In genomic region chr15:97825071-97825940, GRCm38 (mm10) we compare ENCODE assay signal across 8 mouse cellular contexts. TPM values are rescaled to one million over a fixed set of nuclear protein-coding genes. Genes with fewer than 3 reads are reported as not detected.
DNase-seq lines count a peak whose midpoint lies in the region; ATAC-seq lines count a peak whose summit lies in the region.

No protein-coding gene starts in this region.

- DNase-seq in cerebellum, adult 18-20 months, result peak; percentile 37 to 38
- DNase-seq in cerebellum, adult 9-10 months, result no peak
- peak; percentile 50 for DNase-seq in embryonic facial prominence, embryonic 10.5 days (ENCODE audit: low spot score)
- DNase-seq in spleen, adult 18-20 months, result peak; percentile 86 to 93

- WGBS in embryonic facial prominence, embryonic 10.5 days, result 11% methylated on average over 29 of the region's 29 CpGs
- whole genome bisulfite sequencing in intestine, embryonic 16.5 days, result 7% methylated on average over 29 of the region's 29 CpGs
- WGBS in limb, embryonic 12.5 days, result 9% methylated on average over 29 of the region's 29 CpGs
- 11% methylated on average over 29 of the region's 29 CpGs for WGBS in midbrain, embryonic 13.5 days

- H3K27ac ChIP-seq in embryonic facial prominence, embryonic 10.5 days (replicated peaks), result peak overlapping the region; percentile 69
- H3K27ac ChIP-seq in intestine, embryonic 16.5 days (ENCODE audit: low read length), result peak overlapping the region; percentile 83
- H3K27ac ChIP-seq in limb, embryonic 12.5 days, result peak overlapping the region; percentile 75
- 0 out of 2 replicates have a peak overlapping the region, but pooled peaks have one; percentile 19 for H3K27ac ChIP-seq in midbrain, embryonic 13.5 days

- peaks cover 95% of the 10 kb centered on the region for H3K4me1 ChIP-seq in embryonic facial prominence, embryonic 10.5 days
- H3K4me1 ChIP-seq in intestine, embryonic 16.5 days (ENCODE audit: control insufficient read depth, insufficient read depth, low read length), result peaks cover 78% of the 10 kb centered on the region
- peaks cover 93% of the 10 kb centered on the region for H3K4me1 ChIP-seq in limb, embryonic 12.5 days (replicated peaks)
- H3K4me1 ChIP-seq in midbrain, embryonic 13.5 days (replicated peaks), result peaks cover 91% of the 10 kb centered on the region

- H3K4me2 ChIP-seq in intestine, embryonic 16.5 days (ENCODE audit: low read depth, low read length), result peak overlapping the region; percentile 79
- H3K4me2 ChIP-seq in limb, embryonic 12.5 days, result peak overlapping the region; percentile 55
- peak overlapping the region; percentile 40 for H3K4me2 ChIP-seq in midbrain, embryonic 13.5 days (replicated peaks)

- peak overlapping the region; percentile 69 for H3K9ac ChIP-seq in intestine, embryonic 16.5 days (ENCODE audit: low read depth, low read length)
- peak overlapping the region; percentile 48 for H3K9ac ChIP-seq in limb, embryonic 12.5 days (replicated peaks)
- peak overlapping the region; percentile 41 for H3K9ac ChIP-seq in midbrain, embryonic 13.5 days (replicated peaks)

- H3K4me3 ChIP-seq in embryonic facial prominence, embryonic 10.5 days, result peak overlapping the region; percentile 44
- peak overlapping the region; percentile 52 for H3K4me3 ChIP-seq in intestine, embryonic 16.5 days (ENCODE audit: low read length)
- H3K4me3 ChIP-seq in limb, embryonic 12.5 days (replicated peaks), result peak overlapping the region; percentile 27
- peak overlapping the region; percentile 2; the same call in 1 of the 2 replicates for H3K4me3 ChIP-seq in midbrain, embryonic 13.5 days (replicated peaks)

- H3K27me3 ChIP-seq in embryonic facial prominence, embryonic 10.5 days (replicated peaks; ENCODE audit: low read depth, poor library complexity, severe bottlenecking), result peaks cover 15% of the 10 kb centered on the region; the same call in 1 of the 2 replicates
- no peaks in the 10 kb centered on the region for H3K27me3 ChIP-seq in intestine, embryonic 16.5 days (replicated peaks; ENCODE audit: control insufficient read depth, insufficient read depth, low read length)
- H3K27me3 ChIP-seq in limb, embryonic 12.5 days, result no peaks in the 10 kb centered on the region
- no peaks in the 10 kb centered on the region for H3K27me3 ChIP-seq in midbrain, embryonic 13.5 days

- ATAC-seq in granulocyte monocyte progenitor cell, adult 5-6 weeks (replicated peaks; ENCODE audit: poor library complexity, severe bottlenecking), result peak; percentile 66
- peak; percentile 87 for ATAC-seq in intestine, embryonic 16.5 days
- no peak for ATAC-seq in limb, embryonic 12.5 days (ENCODE audit: insufficient number of reproducible peaks, insufficient read depth, low FRiP score, low TSS enrichment, low read depth)
- no peak for ATAC-seq in midbrain, embryonic 13.5 days

- peaks cover 17% of the 10 kb centered on the region for H3K36me3 ChIP-seq in embryonic facial prominence, embryonic 10.5 days (replicated peaks)
- no peaks in the 10 kb centered on the region for H3K36me3 ChIP-seq in intestine, embryonic 16.5 days (ENCODE audit: control insufficient read depth, insufficient read depth, low read length)
- H3K36me3 ChIP-seq in limb, embryonic 12.5 days, result peaks cover 9% of the 10 kb centered on the region; the same call in 1 of the 2 replicates
- 0 out of 2 replicates have a peak, but pooled peaks cover 4% of the 10 kb centered on the region for H3K36me3 ChIP-seq in midbrain, embryonic 13.5 days

- no peaks in the 10 kb centered on the region for H3K9me3 ChIP-seq in embryonic facial prominence, embryonic 10.5 days
- H3K9me3 ChIP-seq in intestine, embryonic 16.5 days (ENCODE audit: control insufficient read depth, low read length), result no peaks in the 10 kb centered on the region
- no peaks in the 10 kb centered on the region for H3K9me3 ChIP-seq in limb, embryonic 12.5 days
- no peaks in the 10 kb centered on the region for H3K9me3 ChIP-seq in midbrain, embryonic 13.5 days

RNA-seq across cellular contexts. Expression of gene Hdac7, which starts 19.0 kb away (rescaled TPM):
- polyA plus RNA-seq in embryonic facial prominence, embryonic 10.5 days (2016; fragmentation: Nextera tagmentation; extraction: Ambion mirVana), result 26.6 and 30.2 TPM in 2 replicates
- 33.3 and 52.1 TPM in 2 replicates for total RNA-seq in granulocyte monocyte progenitor cell, adult 5-6 weeks (2014; fragmentation: Nextera tagmentation)
- 3.5 and 6.1 TPM in 2 replicates for total RNA-seq in granulocyte monocyte progenitor cell, adult 5-6 weeks (2017)
- 15.8 and 18.2 TPM in 2 replicates for polyA plus RNA-seq in intestine, embryonic 16.5 days (2015; fragmentation: Nextera tagmentation; extraction: Ambion mirVana)
- polyA plus RNA-seq in limb, embryonic 12.5 days (2016; fragmentation: Nextera tagmentation; extraction: Ambion mirVana), result 31.5 and 33.6 TPM in 2 replicates
- polyA plus RNA-seq in midbrain, embryonic 13.5 days (2015; fragmentation: Nextera tagmentation; extraction: Ambion mirVana), result 29.8 and 31.4 TPM in 2 replicates

RNA-seq across cellular contexts. Expression of gene Slc48a1, which starts 47.0 kb away (rescaled TPM):
- 17.8 and 18.9 TPM in 2 replicates for polyA plus RNA-seq in embryonic facial prominence, embryonic 10.5 days (2016; fragmentation: Nextera tagmentation; extraction: Ambion mirVana)
- total RNA-seq in granulocyte monocyte progenitor cell, adult 5-6 weeks (2014; fragmentation: Nextera tagmentation), result 97.0 and 99.2 TPM in 2 replicates
- total RNA-seq in granulocyte monocyte progenitor cell, adult 5-6 weeks (2017), result 67.6 and 71.6 TPM in 2 replicates
- 25.4 and 26.9 TPM in 2 replicates for polyA plus RNA-seq in intestine, embryonic 16.5 days (2015; fragmentation: Nextera tagmentation; extraction: Ambion mirVana)
- 34.2 and 36.6 TPM in 2 replicates for polyA plus RNA-seq in limb, embryonic 12.5 days (2016; fragmentation: Nextera tagmentation; extraction: Ambion mirVana)
- polyA plus RNA-seq in midbrain, embryonic 13.5 days (2015; fragmentation: Nextera tagmentation; extraction: Ambion mirVana), result 48.0 and 59.8 TPM in 2 replicates

RNA-seq across cellular contexts. Expression of gene Rapgef3, which starts 57.5 kb away (rescaled TPM):
- polyA plus RNA-seq in embryonic facial prominence, embryonic 10.5 days (2016; fragmentation: Nextera tagmentation; extraction: Ambion mirVana), result 5.5 and 5.9 TPM in 2 replicates
- 8.4 and 33.0 TPM in 2 replicates for total RNA-seq in granulocyte monocyte progenitor cell, adult 5-6 weeks (2014; fragmentation: Nextera tagmentation)
- total RNA-seq in granulocyte monocyte progenitor cell, adult 5-6 weeks (2017), result 11.9 and 19.1 TPM in 2 replicates
- polyA plus RNA-seq in intestine, embryonic 16.5 days (2015; fragmentation: Nextera tagmentation; extraction: Ambion mirVana), result 7.9 and 8.5 TPM in 2 replicates
- 10.1 and 11.1 TPM in 2 replicates for polyA plus RNA-seq in limb, embryonic 12.5 days (2016; fragmentation: Nextera tagmentation; extraction: Ambion mirVana)
- 7.2 and 9.0 TPM in 2 replicates for polyA plus RNA-seq in midbrain, embryonic 13.5 days (2015; fragmentation: Nextera tagmentation; extraction: Ambion mirVana)

Comparison
In these comparisons a context has a peak if more than half of its experiments do, and no peak if none do; other contexts are left out.
1. H3K27ac ChIP-seq: peak in every context shown above with its lines; median percentile 83 in intestine, embryonic 16.5 days; 75 in limb, embryonic 12.5 days; 69 in embryonic facial prominence, embryonic 10.5 days; 19 in midbrain, embryonic 13.5 days.
2. H3K4me3 ChIP-seq: peak in every context shown above with its lines; median percentile 52 in intestine, embryonic 16.5 days; 44 in embryonic facial prominence, embryonic 10.5 days; 27 in limb, embryonic 12.5 days; 2 in midbrain, embryonic 13.5 days.
3. ATAC-seq: peak in granulocyte monocyte progenitor cell, adult 5-6 weeks (single experiment) and intestine, embryonic 16.5 days (single experiment); none in limb, embryonic 12.5 days (single experiment) and midbrain, embryonic 13.5 days (single experiment).
4. Peak in every context shown above with its lines, with median percentiles within 50 percentile points of each other: H3K4me2 ChIP-seq and H3K9ac ChIP-seq.